Mouse (Mus musculus): ENCODE data around the gene Elmod3. TPM values are rescaled to one million over a fixed set of nuclear protein-coding genes. Genes with fewer than 3 reads are reported as not detected.
"Not testable (repeated sequence)": the region's sequence is repeated elsewhere in the genome, so short reads cannot be mapped to it uniquely, and the experiment has no call there.

Gene Elmod3
- total and polyA plus RNA-seq, 3 experiments, result 4.2 to 9.0 (median 7.1) TPM

GRCm38 (mm10) chr6:72533555-72533954 is 64.7 kb downstream of the Elmod3 start:
- H3K79me2 ChIP-seq (replicated peaks; ENCODE audit: control insufficient read depth, extremely low read depth, insufficient read depth, poor library complexity, severe bottlenecking); dilution Hi-C loops (cut with MboI; ENCODE audit: extremely low pct_ligation_motif_present, extremely low pct_unique_long_range_greater_than_20kb, low sequenced_read_pairs); H3K27me3 ChIP-seq (replicated peaks); H3K9ac ChIP-seq (ENCODE audit: insufficient read depth, low read depth); H3K4me3 ChIP-seq (replicated peaks in 1 of 3; ENCODE audit: low read depth in 2 of 3, low read length in 2 of 3, poor library complexity in 1 of 3); H3K9me3 ChIP-seq (replicated peaks; ENCODE audit: low read length); in situ Hi-C loops (cut with MboI; ENCODE audit: low pct_ligation_motif_present, low pct_unique_long_range_greater_than_20kb, low sequenced_read_pairs); H3K27ac ChIP-seq (ENCODE audit: insufficient read depth, low read depth); DNase-seq (ENCODE audit: extremely low read depth); H3K4me2 ChIP-seq (ENCODE audit: insufficient read depth, low read depth, poor library complexity, severe bottlenecking); H3K36me3 ChIP-seq (replicated peaks in 1 of 2; ENCODE audit: control insufficient read depth in 1 of 2, insufficient read depth in 1 of 2, low read length in 1 of 2): not testable (repeated sequence)
- H3K4me1 ChIP-seq (ENCODE audit: control insufficient read depth in 1 of 2, insufficient read depth in 2 of 2), result peaks cover 7 to 40% of the 10 kb centered on the region in 2 experiments

GRCm38 (mm10) chr6:72532580-72532979 is 65.6 kb downstream of the Elmod3 start:
- Histone ChIP-seq H3K9me3 (replicated peaks; ENCODE audit: low read length) (peaks cover 3% of the 10 kb centered on the region), H3K27me3 (replicated peaks) (no peaks in the 10 kb centered on the region), H3K27ac (ENCODE audit: insufficient read depth, low read depth) (no peak overlapping the region), H3K4me3 (replicated peaks in 1 of 3; ENCODE audit: low read depth in 2 of 3, low read length in 2 of 3, poor library complexity in 1 of 3) (no peak overlapping the region), H3K9ac (ENCODE audit: insufficient read depth, low read depth) (no peak overlapping the region), H3K4me1 (ENCODE audit: control insufficient read depth in 1 of 2, insufficient read depth in 2 of 2) (peaks cover 12 to 41% of the 10 kb centered on the region in 2 experiments), H3K4me2 (ENCODE audit: insufficient read depth, low read depth, poor library complexity, severe bottlenecking) (no peak overlapping the region), H3K36me3 (replicated peaks in 1 of 2; ENCODE audit: control insufficient read depth in 1 of 2, insufficient read depth in 1 of 2, low read length in 1 of 2) (no peaks in the 10 kb centered on the region), H3K79me2 (replicated peaks; ENCODE audit: control insufficient read depth, extremely low read depth, insufficient read depth, poor library complexity, severe bottlenecking) (no peaks in the 10 kb centered on the region)
- DNase-seq (ENCODE audit: extremely low read depth), result no peak
- in situ Hi-C loops (cut with MboI; ENCODE audit: low pct_ligation_motif_present, low pct_unique_long_range_greater_than_20kb, low sequenced_read_pairs), result no loop called here
- dilution Hi-C loops (cut with MboI; ENCODE audit: extremely low pct_ligation_motif_present, extremely low pct_unique_long_range_greater_than_20kb, low sequenced_read_pairs), result no loop called here
- TF ChIP-seq POLR2AphosphoS2 (IDR thresholded peaks at IDR 0.05; ENCODE audit: low read depth, low read length) (no peak), NELFE (IDR thresholded peaks at IDR 0.05; ENCODE audit: low read depth, low read length) (no peak), MEF2A (IDR thresholded peaks at IDR 0.05; ENCODE audit: borderline replicate concordance, low read depth, low read length) (no peak), ZNF384 (IDR thresholded peaks at IDR 0.05; ENCODE audit: low read depth, low read length) (no peak), SIN3A (IDR thresholded peaks at IDR 0.05; ENCODE audit: low read length) (no peak), JUND (conservative IDR thresholded peaks at IDR 0.05; ENCODE audit: low read depth, low read length) (no peak), ZMIZ1 (IDR thresholded peaks at IDR 0.05; ENCODE audit: low read depth, low read length) (no peak), ZKSCAN1 (IDR thresholded peaks at IDR 0.05; ENCODE audit: borderline replicate concordance, low read depth, low read length) (no peak), EP300 (IDR thresholded peaks at IDR 0.05; ENCODE audit: low read length) (no peak), TBP (conservative IDR thresholded peaks at IDR 0.05; ENCODE audit: low read depth, low read length) (no peak), USF2 (conservative IDR thresholded peaks at IDR 0.05; ENCODE audit: low read depth, low read length) (no peak)

GRCm38 (mm10) chr6:72528410-72529151 is 69.6 kb downstream of the Elmod3 start:
- Histone ChIP-seq H3K27ac (ENCODE audit: insufficient read depth, low read depth) (no peak overlapping the region), H3K27me3 (replicated peaks) (no peaks in the 10 kb centered on the region), H3K4me3 (replicated peaks in 1 of 3; ENCODE audit: low read depth in 2 of 3, low read length in 2 of 3, poor library complexity in 1 of 3) (no peak overlapping the region), H3K4me1 (ENCODE audit: control insufficient read depth in 1 of 2, insufficient read depth in 2 of 2) (peaks cover 8 to 29% of the 10 kb centered on the region in 2 experiments), H3K9ac (ENCODE audit: insufficient read depth, low read depth) (no peak overlapping the region), H3K9me3 (replicated peaks; ENCODE audit: low read length) (peaks cover 3% of the 10 kb centered on the region), H3K79me2 (replicated peaks; ENCODE audit: control insufficient read depth, extremely low read depth, insufficient read depth, poor library complexity, severe bottlenecking) (no peaks in the 10 kb centered on the region), H3K4me2 (ENCODE audit: insufficient read depth, low read depth, poor library complexity, severe bottlenecking) (no peak overlapping the region), H3K36me3 (replicated peaks in 1 of 2; ENCODE audit: control insufficient read depth in 1 of 2, insufficient read depth in 1 of 2, low read length in 1 of 2) (no peaks in the 10 kb centered on the region)
- in situ Hi-C loops (cut with MboI; ENCODE audit: low pct_ligation_motif_present, low pct_unique_long_range_greater_than_20kb, low sequenced_read_pairs), result no loop called here
- dilution Hi-C loops (cut with MboI; ENCODE audit: extremely low pct_ligation_motif_present, extremely low pct_unique_long_range_greater_than_20kb, low sequenced_read_pairs), result no loop called here
- no peak for DNase-seq (ENCODE audit: extremely low read depth)
- no peak for TF ChIP-seq CTCF (conservative IDR thresholded peaks at IDR 0.05 in 1 of 2, IDR thresholded peaks at IDR 0.05 in 1 of 2; ENCODE audit: low read depth in 2 of 2, low read length in 2 of 2)
- TF ChIP-seq HCFC1 (IDR thresholded peaks at IDR 0.05; ENCODE audit: low read depth, low read length), result no peak
- TF ChIP-seq MEF2A (IDR thresholded peaks at IDR 0.05; ENCODE audit: borderline replicate concordance, low read depth, low read length), result no peak
- no peak for TF ChIP-seq NRF1 (IDR thresholded peaks at IDR 0.05; ENCODE audit: low read depth, low read length)
- TF ChIP-seq MYC (IDR thresholded peaks at IDR 0.05; ENCODE audit: low read depth, low read length), result no peak
- TF ChIP-seq BHLHE40 (IDR thresholded peaks at IDR 0.05; ENCODE audit: low read depth, low read length), result no peak
- TF ChIP-seq MXI1 (IDR thresholded peaks at IDR 0.05; ENCODE audit: low read depth, low read length), result no peak
- no peak for TF ChIP-seq SIN3A (IDR thresholded peaks at IDR 0.05; ENCODE audit: low read length)
- no peak for TF ChIP-seq JUN (IDR thresholded peaks at IDR 0.05; ENCODE audit: insufficient read depth, low read depth, low read length)
- no peak for TF ChIP-seq RAD21 (IDR thresholded peaks at IDR 0.05; ENCODE audit: low read depth, low read length)
- TF ChIP-seq NELFE (IDR thresholded peaks at IDR 0.05; ENCODE audit: low read depth, low read length), result no peak
- TF ChIP-seq TBP (conservative IDR thresholded peaks at IDR 0.05; ENCODE audit: low read depth, low read length), result no peak
- no peak for TF ChIP-seq USF1 (IDR thresholded peaks at IDR 0.05; ENCODE audit: low read depth, low read length)
- no peak for TF ChIP-seq SMC3 (IDR thresholded peaks at IDR 0.05; ENCODE audit: low read depth, low read length)
- TF ChIP-seq UBTF (IDR thresholded peaks at IDR 0.05; ENCODE audit: low read depth, low read length), result no peak
- no peak for TF ChIP-seq ELF1 (IDR thresholded peaks at IDR 0.05; ENCODE audit: low read depth, low read length)
- TF ChIP-seq ETS1 (conservative IDR thresholded peaks at IDR 0.05; ENCODE audit: low read depth, low read length), result no peak
- TF ChIP-seq ZNF384 (IDR thresholded peaks at IDR 0.05; ENCODE audit: low read depth, low read length), result no peak
